Mouse (Mus musculus): ENCODE measurements around the gene Aff1. TPM values are rescaled to one million over a fixed set of nuclear protein-coding genes. Genes with fewer than 3 reads are reported as not detected.

Gene Aff1
- total RNA-seq, 2 experiments from 2014 or later: 47.4 to 53.4 TPM

DNA sequence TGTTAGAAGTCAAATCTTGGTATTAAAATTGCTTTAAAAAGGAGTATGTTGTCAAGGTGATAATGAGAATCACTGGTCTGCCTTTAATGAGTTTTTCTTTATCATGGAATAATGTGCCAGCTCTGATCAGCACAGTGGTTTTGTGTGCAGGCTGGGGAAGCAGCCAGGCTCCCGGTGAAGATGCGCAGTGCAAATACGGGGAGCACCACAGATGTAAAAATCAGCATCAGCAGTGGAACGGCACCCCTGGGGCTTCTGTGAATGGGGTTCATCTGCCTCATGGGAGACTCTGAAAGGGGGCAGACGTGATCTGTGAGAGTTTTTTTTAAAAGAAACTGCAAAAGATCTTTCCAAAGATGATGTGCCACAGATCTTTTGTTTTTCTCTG lies 162.6 kb downstream of the Aff1 start:
- intact Hi-C loops (cut with DNase I): loop anchor here (5.0 kb wide), 1 partner anchor 58 kb away; the partner anchor contains the start of gene Klhl8
- DNase-seq: no peak

GRCm38 (mm10) chr5:103855483-103856211 lies 163.5 kb downstream of the Aff1 start:
- intact Hi-C loops (cut with DNase I): loop anchor here (1.0 to 5.0 kb wide), 2 partner anchors 57 to 72 kb away; partner anchors contain the start of gene Klhl8
- DNase-seq: no peak

- intact Hi-C loops (cut with DNase I): loop anchor here (1.0 to 5.0 kb wide), 2 partner anchors 56 to 71 kb away; partner anchors contain the start of gene Klhl8
- DNase-seq: peak in 1 of 2 experiments; percentile 64
Observed at GRCm38 (mm10) chr5:103856286-103857009, 164.3 kb downstream of the Aff1 start.

DNA sequence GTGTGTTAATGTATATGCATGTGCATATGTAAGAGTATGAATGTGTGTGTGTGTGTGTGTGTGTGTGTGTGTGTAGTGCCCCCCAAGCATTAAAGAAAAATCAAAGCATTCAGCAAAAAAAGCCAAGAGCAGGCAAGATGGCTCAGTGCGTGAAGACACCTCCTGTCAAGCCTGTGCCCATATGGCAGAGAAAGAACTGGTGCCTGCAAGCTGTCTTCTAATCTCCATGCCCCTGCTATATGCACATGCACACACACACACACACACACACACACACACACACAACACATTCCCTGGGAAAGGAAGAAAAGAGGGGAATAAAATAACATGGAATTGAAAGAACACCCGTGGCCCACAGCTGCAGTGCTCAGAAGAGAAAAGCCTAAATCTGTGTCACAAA lies 165.0 kb downstream of the Aff1 start:
- no peak for DNase-seq
- intact Hi-C loops (cut with DNase I): loop anchor here (5.0 kb wide), 1 partner anchor 55 kb away; the partner anchor contains the start of gene Klhl8

- no peak for DNase-seq
Observed at GRCm38 (mm10) chr5:103860622-103861021, 168.4 kb downstream of the Aff1 start.

DNA sequence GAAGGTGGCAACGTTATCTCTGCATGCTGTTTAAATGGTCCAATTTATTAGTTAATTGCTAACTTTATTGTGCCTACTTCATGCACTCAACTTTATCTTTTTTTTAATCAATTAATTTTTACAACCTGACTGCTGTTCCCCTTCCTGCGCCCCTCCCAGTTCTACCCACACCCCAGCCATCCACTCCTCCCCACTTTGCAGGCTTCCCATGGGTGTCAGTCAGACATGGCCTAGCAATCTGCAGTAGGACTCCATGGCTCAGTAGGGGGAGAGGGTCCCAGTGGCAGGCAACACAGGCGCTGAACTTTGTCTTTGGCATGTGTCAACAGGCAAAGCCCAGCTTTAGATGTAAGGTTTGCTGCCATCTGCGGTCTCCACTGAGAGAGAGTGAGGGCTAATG lies 171.6 kb downstream of the Aff1 start:
- DNase-seq: no peak
- intact Hi-C loops (cut with DNase I): no loop called here

More at GRCm38 (mm10) chr5:103860622-103861021, 168.4 kb downstream of the Aff1 start:
- intact Hi-C loops (cut with DNase I): no loop called here

- intact Hi-C loops (cut with DNase I): no loop called here
- DNase-seq: no peak
Observed at GRCm38 (mm10) chr5:103889766-103890165, 197.6 kb downstream of the Aff1 start.

DNA sequence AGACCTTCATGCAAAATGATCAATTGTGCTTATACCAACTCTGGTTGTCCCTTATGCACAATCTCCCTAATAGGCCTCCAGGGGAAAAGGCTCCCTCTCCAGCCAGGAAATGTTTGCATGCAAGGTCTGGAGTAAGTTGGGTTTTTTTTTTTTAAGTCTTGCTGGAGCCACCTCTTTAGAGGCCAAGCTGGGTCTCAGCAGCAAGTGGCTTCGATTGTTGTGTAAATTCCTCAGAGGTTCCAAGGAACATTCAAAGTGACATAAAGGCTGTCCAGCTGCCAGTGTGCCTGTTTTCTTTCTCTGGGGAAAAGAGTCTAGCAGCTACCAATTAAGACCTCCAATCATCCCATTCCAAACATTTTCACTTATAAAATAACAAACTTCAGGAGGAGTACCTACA lies 206.1 kb downstream of the Aff1 start:
- intact Hi-C loops (cut with DNase I): no loop called here
- DNase-seq: no peak

Other genes with a start within 250 kb of the Aff1 start
- gene Slc10a6, start 63.0 kb upstream of the Aff1 start, total RNA-seq (2021): 10 to 100 TPM in 1 of 2 experiments, 1 to 10 TPM in 1; 8.0 to 10.3 TPM
- gene 1700016H13Rik, start 36.4 kb upstream of the Aff1 start, total RNA-seq (2021): not detected
- 10 to 100 TPM; 13.0 to 13.9 TPM for gene Klhl8, start 218.9 kb downstream of the Aff1 start, total RNA-seq (2021)

Measured in heart, postnatal 14 days (tissue).